Comparison of ENCODE assay signal across 24 mouse cellular contexts in the genomic region with DNA sequence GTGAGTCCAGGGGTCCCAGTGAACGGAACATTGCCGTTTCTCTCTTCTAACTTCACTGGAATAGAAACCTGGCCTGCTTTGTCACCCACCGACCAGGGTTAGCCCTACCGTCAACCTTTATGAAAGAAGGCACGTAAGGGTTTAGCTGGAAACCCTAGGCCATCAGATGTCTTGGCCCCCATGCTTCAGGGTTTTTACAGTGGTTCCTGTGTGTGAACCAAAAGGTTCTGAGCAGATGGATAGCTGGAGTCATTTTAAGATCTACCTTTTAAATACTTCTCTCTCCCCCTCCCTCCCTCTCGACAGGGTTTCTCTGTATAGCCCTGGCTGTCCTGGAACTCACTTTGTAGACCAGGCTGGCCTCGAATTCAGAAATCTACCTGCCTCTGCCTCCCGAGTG.
"Had no signal": no experiment of that assay in that cellular context is flagged by ENCODE, and none has a peak within 500 bp of the region (broad histone marks: within the 10 kb centered on the region; RNA-seq: fewer than 3 reads in every experiment).

No protein-coding gene starts in this region.

- H3K4me2 ChIP-seq: kidney, embryonic 15.5 days; limb, embryonic 13.5 days; liver, embryonic 12.5 days; liver, embryonic 15.5 days; lung, embryonic 15.5 days; neural tube, embryonic 12.5 days; neural tube, embryonic 15.5 days had no signal

- H3K27me3 ChIP-seq: kidney, embryonic 15.5 days; limb, embryonic 13.5 days; lung, embryonic 15.5 days; megakaryocyte, embryonic 14.5 days; neural tube, embryonic 12.5 days; neural tube, embryonic 15.5 days had no signal

- H3K9ac ChIP-seq: kidney, embryonic 15.5 days; limb, embryonic 13.5 days; liver, embryonic 12.5 days; liver, embryonic 15.5 days; lung, embryonic 15.5 days; neural tube, embryonic 12.5 days; neural tube, embryonic 15.5 days had no signal

- H3K9me3 ChIP-seq: kidney, embryonic 15.5 days; limb, embryonic 10.5 days; limb, embryonic 13.5 days; liver, embryonic 12.5 days; liver, embryonic 15.5 days; lung, embryonic 15.5 days; megakaryocyte, embryonic 14.5 days; midbrain, embryonic 10.5 days; neural tube, embryonic 12.5 days; neural tube, embryonic 15.5 days had no signal

- DNase-seq: kidney, postnatal 10 days; kidney, postnatal 36 days; liver; lung, adult 18-20 months; lung, postnatal 10 days; lung, postnatal 36 days; midbrain, embryonic 14.5 days; right cerebral cortex, adult 18-20 months; right cerebral cortex, postnatal 14 days; right cerebral cortex, postnatal 4 days; thymus, adult 2 months; thymus, postnatal 14 days; thymus, postnatal 4 days had no signal

- H3K27ac ChIP-seq: kidney, embryonic 15.5 days; limb, embryonic 10.5 days; limb, embryonic 13.5 days; liver, embryonic 12.5 days; liver, embryonic 15.5 days; lung, embryonic 15.5 days; midbrain, embryonic 10.5 days; neural tube, embryonic 12.5 days; neural tube, embryonic 15.5 days; stomach, postnatal 0 days had no signal

- ATAC-seq: liver, embryonic 12.5 days had no signal

- H3K4me3 ChIP-seq: kidney, embryonic 15.5 days; limb, embryonic 10.5 days; limb, embryonic 13.5 days; liver, embryonic 12.5 days; liver, embryonic 15.5 days; lung, embryonic 15.5 days; megakaryocyte, embryonic 14.5 days; midbrain, embryonic 10.5 days; neural tube, embryonic 12.5 days; neural tube, embryonic 15.5 days had no signal
